Mouse (Mus musculus) intestine, postnatal 0 days (tissue): ENCODE results near the gene Tle6. TPM values are rescaled to one million over a fixed set of nuclear protein-coding genes. Genes with fewer than 3 reads are reported as not detected.
A peak's percentile ranks its signal among the peaks of the same experiment; 100 is the strongest.

Experiments used
- ATAC-seq: fragments of 200-750 bp; cut with Nextera tagmentation; 2 replicates; pipeline ENCODE4 v1.8.0; 2017; ENCODE audit warnings: mild to moderate bottlenecking, moderate TSS enrichment, moderate library complexity
- H3K27ac ChIP-seq: fragments of 300-500 bp; sonication (generic); 2 replicates; pipeline ENCODE4 v1.5.1; 2014; ENCODE audit warnings: mild to moderate bottlenecking, low read depth, low read length, moderate library complexity
- H3K27me3 ChIP-seq: fragments of 300-500 bp; sonication (generic); replicated peaks from 2 replicates; pipeline ENCODE4 v1.6.1; 2014; ENCODE audit warnings: low read length, mixed read lengths; ENCODE audit not compliant: control insufficient read depth, insufficient read depth
- H3K36me3 ChIP-seq: fragments of 300-500 bp; sonication (generic); 2 replicates; pipeline ENCODE4 v1.6.1; 2014; ENCODE audit warnings: mild to moderate bottlenecking, moderate library complexity; ENCODE audit not compliant: control insufficient read depth, insufficient read depth
- H3K4me1 ChIP-seq: fragments of 300-500 bp; sonication (generic); replicated peaks from 2 replicates; pipeline ENCODE4 v1.6.1; 2014; ENCODE audit warnings: antibody characterized with exemption, low read length, mixed read lengths; ENCODE audit not compliant: control insufficient read depth, insufficient read depth
- H3K4me2 ChIP-seq: fragments of 300-500 bp; sonication (generic); replicated peaks from 2 replicates; pipeline ENCODE4 v1.6.1; 2014; ENCODE audit warnings: low read depth, mild to moderate bottlenecking, moderate library complexity
- H3K4me3 ChIP-seq: fragments of 300-500 bp; sonication (generic); 2 replicates; pipeline ENCODE4 v1.5.1; 2014; ENCODE audit warnings: low read depth, low read length
- H3K9ac ChIP-seq: fragments of 300-500 bp; sonication (generic); 2 replicates; pipeline ENCODE4 v1.6.1; 2014; ENCODE audit warnings: mild to moderate bottlenecking, low read depth, low read length
- H3K9me3 ChIP-seq: fragments of 300-500 bp; sonication (generic); 2 replicates; pipeline ENCODE4 v1.6.1; 2016; ENCODE audit warnings: mixed run types; ENCODE audit not compliant: control insufficient read depth
- CTCF ChIP-seq: sonication (generic); IDR thresholded peaks from 2 replicates; pipeline ENCODE4 v1.5.1; 2016; ENCODE audit warnings: low read depth, mild to moderate bottlenecking, control low read depth, antibody characterized with exemption, moderate library complexity
- WGBS: fragments of 180-500 bp; shearing (Covaris S2); extraction: QIAGEN DNeasy Blood & Tissue Kit; methylation state at CpG from one replicate; pipeline ENCODE4 v1.1.7; 2014; 5-methylcytosine and 5-hydroxymethylcytosine counted together
- polyA plus RNA-seq: library from polyadenylated mRNA; unstranded; fragments of >200 nt; fragmentation: Nextera tagmentation; extraction: Ambion mirVana; gene quantifications from 2 replicates; pipeline ENCODE4 v1.2.1, GENCODE M21; 2015

The Tle6 gene
- polyA plus RNA-seq, 1 experiment from 2014 or later: 3.9 TPM

- H3K4me1 ChIP-seq: no peaks in the 10 kb centered on the region
- ATAC-seq: no peak
- 18% methylated on average over 8 of the region's 8 CpGs for WGBS
- H3K4me2 ChIP-seq: no peak overlapping the region
- no peak overlapping the region for H3K4me3 ChIP-seq
- H3K9me3 ChIP-seq: no peaks in the 10 kb centered on the region
- no peaks in the 10 kb centered on the region for H3K27me3 ChIP-seq
- TF ChIP-seq CTCF: no peak
- no peak overlapping the region for H3K9ac ChIP-seq
- no peak overlapping the region for H3K27ac ChIP-seq
- no peaks in the 10 kb centered on the region; the same call in 1 of the 2 replicates for H3K36me3 ChIP-seq
These were observed 35.5 kb upstream of the Tle6 start for GRCm38 (mm10) chr10:81636338-81636737.

GRCm38 (mm10) chr10:81633253-81634099 lies 32.6 kb upstream of the Tle6 start:
- Histone ChIP-seq H3K4me3 (peak overlapping the region; percentile 39), H3K4me2 (peak overlapping the region; percentile 72), H3K36me3 (no peaks in the 10 kb centered on the region), H3K9me3 (no peaks in the 10 kb centered on the region), H3K27me3 (no peaks in the 10 kb centered on the region), H3K27ac (no peak overlapping the region), H3K4me1 (no peaks in the 10 kb centered on the region), H3K9ac (0 out of 2 replicates have a peak overlapping the region, but pooled peaks have one; percentile 5)
- TF ChIP-seq CTCF: no peak
- 4% methylated on average over 37 of the region's 37 CpGs for WGBS
- peak; percentile 88 for ATAC-seq

- TF ChIP-seq CTCF: no peak
- H3K36me3 ChIP-seq: peaks cover 10% of the 10 kb centered on the region; the same call in 1 of the 2 replicates
- ATAC-seq: no peak
- H3K4me3 ChIP-seq: peak within 1 kb of the TSS; percentile 72
- 81% methylated on average over 16 of the region's 16 CpGs for WGBS
- H3K9me3 ChIP-seq: no peaks in the 10 kb centered on the region
- peak within 1 kb of the TSS; percentile 62 for H3K9ac ChIP-seq
- peak within 1 kb of the TSS; percentile 91 for H3K27ac ChIP-seq
- peaks cover 8% of the 10 kb centered on the region; the same call in 1 of the 2 replicates for H3K4me1 ChIP-seq
- H3K4me2 ChIP-seq: peak within 1 kb of the TSS; percentile 83
- no peaks in the 10 kb centered on the region for H3K27me3 ChIP-seq
These were observed 27.5 kb upstream of the Tle6 start, which contains the start of gene Ankrd24 for GRCm38 (mm10) chr10:81628390-81628789. TSS of gene Ankrd24 (plus strand) at chr10:81628540.

- 45% methylated on average over 7 of the region's 7 CpGs for WGBS
- peak; percentile 26; the same call in 1 of the 2 replicates for ATAC-seq
- peaks cover 10% of the 10 kb centered on the region; the same call in 1 of the 2 replicates for H3K36me3 ChIP-seq
- H3K4me3 ChIP-seq: peak overlapping the region; percentile 72
- TF ChIP-seq CTCF: no peak
- peak overlapping the region; percentile 62; the same call in 1 of the 2 replicates for H3K9ac ChIP-seq
- peak overlapping the region; percentile 83 for H3K4me2 ChIP-seq
- H3K27ac ChIP-seq: peak overlapping the region; percentile 91
- H3K4me1 ChIP-seq: peaks cover 8% of the 10 kb centered on the region; the same call in 1 of the 2 replicates
- no peaks in the 10 kb centered on the region for H3K9me3 ChIP-seq
- no peaks in the 10 kb centered on the region for H3K27me3 ChIP-seq
These were observed 27.0 kb upstream of the Tle6 start for GRCm38 (mm10) chr10:81627836-81628220.

GRCm38 (mm10) chr10:81626994-81627835 lies 26.3 kb upstream of the Tle6 start, which contains the start of gene Sirt6:
TSS of gene Sirt6 (minus strand) at chr10:81627797.
- Histone ChIP-seq H3K36me3 (peaks cover 16% of the 10 kb centered on the region), H3K9me3 (no peaks in the 10 kb centered on the region), H3K4me2 (peak within 1 kb of the TSS; percentile 83), H3K4me3 (peak within 1 kb of the TSS; percentile 72), H3K27ac (peak within 1 kb of the TSS; percentile 91), H3K9ac (peak within 1 kb of the TSS; percentile 62), H3K4me1 (peaks cover 8% of the 10 kb centered on the region; the same call in 1 of the 2 replicates), H3K27me3 (no peaks in the 10 kb centered on the region)
- no peak for TF ChIP-seq CTCF
- WGBS: 4% methylated on average over 40 of the region's 40 CpGs
- peak; percentile 90 for ATAC-seq
